Mouse (Mus musculus): Measurements from ENCODE around the gene Kif3c.

DNA sequence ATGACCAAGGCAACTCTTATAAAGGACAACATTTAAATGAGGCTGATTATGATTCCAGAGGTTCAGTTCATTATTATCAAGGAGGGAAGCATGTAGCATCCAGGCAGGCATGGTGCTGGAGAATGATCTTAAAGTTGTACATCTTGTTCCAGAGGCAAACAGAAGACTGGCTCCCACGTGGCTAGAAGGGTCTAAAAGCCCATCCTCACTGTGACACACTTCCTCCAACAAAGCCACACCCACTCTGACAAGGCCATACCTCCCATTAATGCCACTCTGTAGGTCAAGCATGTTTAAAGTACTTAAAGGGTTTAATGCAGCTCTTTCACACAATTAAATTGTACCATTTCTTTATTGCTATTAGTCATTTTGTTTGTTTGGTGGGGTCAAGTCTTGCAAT is 68.8 kb downstream of the Kif3c start:
- TF ChIP-seq CTCF (IDR thresholded peaks at IDR 0.05; ENCODE audit: low read depth) (no peak), EP300 (optimal IDR thresholded peaks at IDR 0.05) (no peak)
